Mouse (Mus musculus) lung, adult 2 months (tissue): ENCODE data around the gene Pdlim5.

Experiments used
- CTCF ChIP-seq: fragments of 200-500 bp; IDR thresholded peaks from 2 replicates; pipeline ENCODE4 v1.5.1; 2011; ENCODE audit warnings: mild to moderate bottlenecking, low read length, control low read depth; ENCODE audit not compliant: insufficient read depth
- POLR2A ChIP-seq: fragments of 200-500 bp; IDR thresholded peaks from 2 replicates; pipeline ENCODE4 v1.6.1; 2011; ENCODE audit warnings: low read depth, mild to moderate bottlenecking, control low read depth, low read length, borderline replicate concordance; ENCODE audit errors: extremely low read depth

- no peak for TF ChIP-seq POLR2A
- TF ChIP-seq CTCF, result no peak
These were observed 120.5 kb downstream of the Pdlim5 start for GRCm38 (mm10) chr3:142274993-142275392.
